Mouse (Mus musculus): ENCODE measurements around the gene Pgm1.

DNA sequence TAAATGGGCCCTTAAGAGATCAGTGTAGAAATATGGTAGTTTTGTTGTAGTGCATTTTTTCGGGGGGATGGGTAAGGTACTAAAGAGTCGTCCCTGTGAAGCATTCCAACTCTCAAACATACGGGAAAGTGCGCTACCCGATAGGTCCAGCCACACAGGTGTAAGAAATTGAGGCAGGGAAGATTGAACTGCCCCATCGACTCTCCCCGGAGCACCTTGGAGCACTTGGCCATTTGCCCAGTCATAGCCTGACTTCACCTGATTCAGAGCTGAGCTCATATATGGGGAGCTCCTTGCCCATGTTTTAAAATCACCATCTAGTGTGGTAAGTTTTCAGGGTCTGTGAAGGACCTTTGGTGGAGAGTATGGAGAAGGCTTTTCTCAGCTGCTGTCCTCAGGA, 5.6 kb downstream of the Pgm1 start:
- TF ChIP-seq EP300 (IDR thresholded peaks at IDR 0.05; ENCODE audit: low read depth) (no peak), CTCF (IDR thresholded peaks at IDR 0.05; ENCODE audit: low read depth) (no peak)

All from liver, embryonic 14.5 days (tissue).